Mouse (Mus musculus) heart, embryonic 13.5 days (tissue): Measurements from ENCODE around the gene Ptges3. TPM values are rescaled to one million over a fixed set of nuclear protein-coding genes. Genes with fewer than 3 reads are reported as not detected.
A peak's percentile ranks its signal among the peaks of the same experiment; 100 is the strongest.

Source experiments
- ATAC-seq: fragments of 200-750 bp; cut with Nextera tagmentation; 2 replicates; pipeline ENCODE4 v1.8.0; 2017; ENCODE audit warnings: moderate TSS enrichment; ENCODE audit not compliant: insufficient number of reproducible peaks, low FRiP score, low TSS enrichment; ENCODE audit errors: extremely low read depth
- H3K27ac ChIP-seq: fragments of 300-500 bp; sonication (generic); replicated peaks from 2 replicates; pipeline ENCODE4 v1.5.1; 2015; ENCODE audit warnings: moderate library complexity, mild to moderate bottlenecking, inconsistent platforms
- H3K27me3 ChIP-seq: fragments of 300-500 bp; sonication (generic); replicated peaks from 2 replicates; pipeline ENCODE4 v1.6.1; 2015; ENCODE audit warnings: mild to moderate bottlenecking, inconsistent platforms
- H3K36me3 ChIP-seq: fragments of 300-500 bp; sonication (generic); 2 replicates; pipeline ENCODE4 v1.6.1; 2015; ENCODE audit warnings: mild to moderate bottlenecking, inconsistent platforms
- H3K4me1 ChIP-seq: fragments of 300-500 bp; sonication (generic); 2 replicates; pipeline ENCODE4 v1.6.1; 2015; ENCODE audit warnings: inconsistent platforms
- H3K4me2 ChIP-seq: fragments of 300-500 bp; sonication (generic); 2 replicates; pipeline ENCODE4 v1.6.1; 2015; ENCODE audit warnings: inconsistent platforms, mild to moderate bottlenecking, moderate library complexity
- H3K4me3 ChIP-seq: fragments of 300-500 bp; sonication (generic); 2 replicates; pipeline ENCODE4 v1.5.1; 2015; ENCODE audit warnings: moderate library complexity, mild to moderate bottlenecking, inconsistent platforms
- H3K9ac ChIP-seq: fragments of 300-500 bp; sonication (generic); 2 replicates; pipeline ENCODE4 v1.6.1; 2015; ENCODE audit warnings: inconsistent platforms, mild to moderate bottlenecking, moderate library complexity
- H3K9me3 ChIP-seq: fragments of 300-500 bp; sonication (generic); 2 replicates; pipeline ENCODE4 v1.6.1; 2016; ENCODE audit warnings: inconsistent platforms
- WGBS: fragments of 180-500 bp; shearing (Covaris S2); methylation state at CpG from one replicate; pipeline ENCODE4 v1.1.7; 2015; ENCODE audit warnings: mixed read lengths; 5-methylcytosine and 5-hydroxymethylcytosine counted together
- polyA plus RNA-seq: library from polyadenylated mRNA; unstranded; fragments of >200 nt; fragmentation: Nextera tagmentation; extraction: Ambion mirVana; gene quantifications from 2 replicates; pipeline ENCODE4 v1.2.1, GENCODE M21; 2015

Gene Ptges3
- 301 and 338 TPM in 2 replicates for polyA plus RNA-seq

DNA sequence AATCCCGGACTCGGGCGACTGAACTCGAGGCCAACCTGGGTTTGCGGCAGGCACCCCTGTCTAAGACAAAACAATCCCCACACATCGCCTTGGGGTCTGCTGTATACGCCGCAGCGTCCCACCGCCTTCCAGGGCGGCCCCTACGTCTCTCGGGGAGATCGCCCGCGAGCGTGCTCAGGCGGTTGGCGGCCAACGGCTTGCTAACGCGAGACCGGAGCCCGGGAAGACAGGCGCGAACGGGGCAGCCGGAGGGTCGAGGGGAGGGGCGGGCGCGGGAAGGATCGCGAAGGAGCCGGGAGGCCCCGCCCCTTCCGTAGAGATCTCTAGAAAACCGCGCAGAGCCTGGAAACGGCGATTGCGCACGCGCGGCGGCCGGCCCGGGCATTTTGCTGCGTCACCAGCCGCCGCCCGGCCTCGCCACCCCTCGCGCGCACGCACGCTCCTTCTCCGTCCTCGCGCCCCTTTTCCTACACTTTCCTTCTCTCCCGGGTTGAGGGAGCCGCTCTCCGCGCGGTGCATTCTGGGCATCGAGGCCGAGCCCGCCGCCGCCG lies at the start of gene Ptges3:
Ptges3 (plus strand) TSS at position 354 of the 551 bp plus-strand sequence.
- peaks cover 23% of the 10 kb centered on the region for H3K36me3 ChIP-seq
- H3K4me3 ChIP-seq: peak within 1 kb of the TSS; percentile 86
- peak within 1 kb of the TSS; percentile 98 for H3K9ac ChIP-seq
- H3K27me3 ChIP-seq: no peaks in the 10 kb centered on the region
- H3K9me3 ChIP-seq: no peaks in the 10 kb centered on the region
- peak within 1 kb of the TSS; percentile 85 for H3K4me2 ChIP-seq
- WGBS: under 1% methylated on average over 60 of the region's 72 CpGs
- H3K4me1 ChIP-seq: peaks cover 43% of the 10 kb centered on the region
- H3K27ac ChIP-seq: peak within 1 kb of the TSS; percentile 99
- ATAC-seq: peak; percentile 88

DNA sequence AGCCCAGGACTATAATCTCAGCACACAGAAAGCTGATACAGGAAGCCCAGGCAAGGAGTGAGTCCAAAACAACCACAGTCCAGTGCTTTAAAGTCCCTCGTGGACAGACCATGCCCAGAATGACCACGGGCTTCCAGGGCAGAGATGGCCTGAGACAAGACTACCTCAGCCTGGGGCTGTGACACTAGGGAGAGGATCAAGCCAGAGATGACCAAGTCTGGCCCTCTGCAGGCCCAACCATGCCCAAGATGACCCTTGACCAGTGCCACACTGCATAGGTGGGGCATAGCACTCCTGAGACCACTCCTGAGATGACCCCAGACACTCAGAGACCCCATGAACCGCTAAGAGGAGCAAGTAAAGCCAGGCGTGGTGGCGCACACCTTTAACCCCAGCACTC lies 49.0 kb upstream of the Ptges3 start:
- Histone ChIP-seq H3K4me2 (no peak overlapping the region), H3K36me3 (no peaks in the 10 kb centered on the region), H3K27ac (no peak overlapping the region), H3K9me3 (no peaks in the 10 kb centered on the region), H3K27me3 (no peaks in the 10 kb centered on the region), H3K4me1 (0 out of 2 replicates have a peak, but pooled peaks cover 1% of the 10 kb centered on the region), H3K4me3 (no peak overlapping the region), H3K9ac (no peak overlapping the region)
- WGBS: 64% methylated on average over 5 of the region's 5 CpGs
- no peak for ATAC-seq

DNA sequence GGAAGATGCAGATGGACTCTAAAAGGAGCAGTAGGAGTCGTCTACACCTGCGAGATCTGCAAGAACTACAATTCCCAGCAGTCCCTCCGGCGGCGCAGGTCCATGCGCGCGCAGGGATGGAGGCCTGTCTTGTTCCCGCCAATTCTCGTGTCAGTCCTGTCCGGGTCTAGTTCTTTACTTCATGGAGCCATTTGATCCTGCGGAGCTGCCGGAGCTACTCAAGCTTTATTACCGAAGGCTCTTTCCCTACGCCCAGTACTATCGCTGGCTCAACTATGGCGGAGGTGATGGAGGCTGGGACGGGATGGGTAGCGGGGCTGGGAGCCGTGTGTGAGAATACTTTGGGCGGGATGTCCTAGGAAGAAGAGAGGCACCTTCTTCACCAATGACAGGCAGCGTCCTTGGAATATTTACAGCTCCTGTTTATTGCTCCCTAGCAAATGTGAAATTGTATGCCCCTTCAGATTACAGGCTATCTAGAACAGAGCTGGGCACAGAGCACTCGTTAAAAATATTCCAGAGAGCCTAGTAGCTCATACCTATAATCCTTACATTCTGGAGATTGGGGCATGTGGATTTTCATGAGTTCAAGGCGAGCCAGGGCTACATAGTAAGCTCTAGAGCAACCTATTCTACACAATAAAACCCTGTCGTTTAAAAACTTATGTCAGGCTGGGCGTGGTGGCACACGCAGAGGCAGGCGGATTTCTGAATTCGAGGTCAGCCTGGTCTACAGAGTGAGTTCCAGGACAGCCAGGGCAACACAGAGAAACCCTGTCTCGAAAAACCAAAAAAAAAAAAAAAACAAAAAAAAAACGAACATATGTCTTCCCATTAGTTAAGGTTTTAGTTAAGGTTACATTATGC lies 43.5 kb upstream of the Ptges3 start, which contains the start of gene Prim1:
Prim1 (plus strand) TSS at position 101 of the 867 bp plus-strand sequence.
- ATAC-seq: 0 out of 2 replicates have a peak, but pooled peaks have one; percentile 68
- WGBS: 8% methylated on average over 31 of the region's 31 CpGs
- H3K4me3 ChIP-seq: peak within 1 kb of the TSS; percentile 82

DNA sequence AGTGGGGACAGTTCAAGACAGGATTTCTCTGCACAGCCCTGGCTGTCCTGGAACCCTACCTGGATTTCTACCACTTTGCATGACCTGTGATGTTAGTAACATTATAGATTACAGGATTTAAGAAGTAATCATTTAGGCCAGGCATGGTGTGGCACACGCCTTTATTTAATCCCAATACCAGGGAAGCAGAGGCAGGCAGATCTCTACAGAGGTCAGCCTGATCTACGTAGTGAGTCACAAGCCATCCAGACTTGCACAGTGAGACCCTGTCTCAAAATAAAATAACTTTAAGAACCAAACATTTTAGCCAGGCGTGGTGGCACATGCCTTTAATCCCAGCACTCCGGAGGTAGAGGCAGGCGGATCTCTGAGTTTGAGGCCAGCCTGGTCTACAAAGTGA lies 36.6 kb upstream of the Ptges3 start:
- 96% methylated on average over 5 of the region's 5 CpGs for WGBS
- H3K4me3 ChIP-seq: no peak overlapping the region
- no peak overlapping the region for H3K4me2 ChIP-seq
- H3K9ac ChIP-seq: no peak overlapping the region
- peaks cover 6% of the 10 kb centered on the region; the same call in 1 of the 2 replicates for H3K4me1 ChIP-seq
- ATAC-seq: no peak
- H3K27ac ChIP-seq: no peak overlapping the region
- H3K36me3 ChIP-seq: peaks cover 91% of the 10 kb centered on the region
- H3K9me3 ChIP-seq: no peaks in the 10 kb centered on the region
- no peaks in the 10 kb centered on the region for H3K27me3 ChIP-seq

More for the DNA sequence above, 43.5 kb upstream of the Ptges3 start, which contains the start of gene Prim1:
- no peaks in the 10 kb centered on the region for H3K27me3 ChIP-seq
- peak within 1 kb of the TSS; percentile 85 for H3K9ac ChIP-seq
- peaks cover 25% of the 10 kb centered on the region for H3K36me3 ChIP-seq
- H3K9me3 ChIP-seq: no peaks in the 10 kb centered on the region
- peaks cover 13% of the 10 kb centered on the region for H3K4me1 ChIP-seq
- H3K4me2 ChIP-seq: peak within 1 kb of the TSS; percentile 78
- peak within 1 kb of the TSS; percentile 62; the same call in 1 of the 2 replicates for H3K27ac ChIP-seq

DNA sequence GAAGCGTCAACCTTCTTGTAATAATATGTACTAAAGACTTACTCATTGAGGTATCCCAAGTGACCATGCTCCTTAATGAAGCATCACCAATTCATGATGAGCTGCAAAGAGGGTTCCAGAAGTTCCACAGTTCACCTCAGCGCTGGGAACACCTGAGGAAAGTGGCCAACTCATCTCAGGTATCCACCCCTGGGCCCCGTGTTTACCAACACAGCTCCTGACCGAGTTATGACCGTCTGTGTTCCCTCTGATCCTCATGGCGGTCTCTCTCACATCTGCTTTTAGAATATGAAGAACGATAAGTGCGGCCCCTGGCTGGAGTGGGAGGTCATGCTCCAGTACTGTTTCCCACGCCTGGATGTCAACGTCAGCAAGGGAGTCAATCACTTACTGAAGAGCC lies 35.3 kb upstream of the Ptges3 start:
- no peak overlapping the region for H3K4me3 ChIP-seq
- H3K27me3 ChIP-seq: no peaks in the 10 kb centered on the region
- peaks cover 96% of the 10 kb centered on the region for H3K36me3 ChIP-seq
- peaks cover 6% of the 10 kb centered on the region; the same call in 1 of the 2 replicates for H3K4me1 ChIP-seq
- no peak overlapping the region for H3K9ac ChIP-seq
- H3K4me2 ChIP-seq: no peak overlapping the region
- no peak for ATAC-seq
- H3K27ac ChIP-seq: no peak overlapping the region
- no peaks in the 10 kb centered on the region for H3K9me3 ChIP-seq
- WGBS: 95% methylated on average over 10 of the region's 10 CpGs

DNA sequence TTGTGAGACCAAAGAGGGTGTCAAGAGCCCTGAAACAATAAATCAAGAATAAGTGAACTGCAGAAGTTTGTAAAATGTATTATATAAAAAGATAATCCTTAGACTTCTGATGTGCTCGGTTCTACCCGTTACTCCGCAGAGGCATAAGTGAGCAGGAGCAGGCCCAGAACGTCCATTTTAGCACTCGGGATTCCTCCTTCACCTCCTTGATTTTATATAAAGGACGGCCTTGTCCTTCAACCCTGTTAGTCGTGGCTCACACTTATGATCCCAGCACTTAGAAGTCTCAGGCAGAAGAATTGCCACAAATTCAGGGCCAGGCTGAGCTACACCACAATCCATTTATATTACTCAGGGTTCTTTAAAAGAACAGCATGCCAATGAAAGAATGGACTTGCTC lies 28.8 kb upstream of the Ptges3 start:
- Histone ChIP-seq H3K27me3 (no peaks in the 10 kb centered on the region), H3K9ac (no peak overlapping the region), H3K27ac (no peak overlapping the region), H3K9me3 (no peaks in the 10 kb centered on the region), H3K4me1 (peaks cover 5% of the 10 kb centered on the region), H3K4me3 (no peak overlapping the region), H3K4me2 (no peak overlapping the region), H3K36me3 (peaks cover 68% of the 10 kb centered on the region)
- no peak for ATAC-seq
- 84% methylated on average over 7 of the region's 7 CpGs for WGBS

DNA sequence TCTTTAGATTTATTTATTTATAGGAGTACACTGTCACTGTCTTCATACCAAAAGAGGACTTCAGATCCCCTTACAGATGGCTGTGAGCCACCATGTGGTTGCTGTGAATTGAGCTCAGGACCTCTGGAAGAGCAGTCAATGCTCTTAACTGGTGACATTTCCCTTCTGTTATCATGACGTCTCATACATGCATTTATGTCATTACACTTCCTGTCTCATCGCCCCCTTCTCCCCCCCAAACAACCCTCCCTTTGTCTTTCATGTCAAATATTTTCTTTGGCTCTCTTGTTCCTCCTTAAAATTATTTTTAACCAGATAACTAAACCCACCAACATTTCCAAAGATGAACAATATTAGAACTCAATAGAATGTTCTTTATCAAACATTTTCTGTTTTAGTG lies 27.9 kb upstream of the Ptges3 start:
- H3K4me3 ChIP-seq: no peak overlapping the region
- peaks cover 59% of the 10 kb centered on the region for H3K36me3 ChIP-seq
- H3K4me2 ChIP-seq: no peak overlapping the region
- no peaks in the 10 kb centered on the region for H3K9me3 ChIP-seq
- H3K27ac ChIP-seq: no peak overlapping the region
- peaks cover 5% of the 10 kb centered on the region for H3K4me1 ChIP-seq
- 59% methylated on average over 2 of the region's 2 CpGs for WGBS
- no peaks in the 10 kb centered on the region for H3K27me3 ChIP-seq
- ATAC-seq: no peak
- no peak overlapping the region for H3K9ac ChIP-seq

DNA sequence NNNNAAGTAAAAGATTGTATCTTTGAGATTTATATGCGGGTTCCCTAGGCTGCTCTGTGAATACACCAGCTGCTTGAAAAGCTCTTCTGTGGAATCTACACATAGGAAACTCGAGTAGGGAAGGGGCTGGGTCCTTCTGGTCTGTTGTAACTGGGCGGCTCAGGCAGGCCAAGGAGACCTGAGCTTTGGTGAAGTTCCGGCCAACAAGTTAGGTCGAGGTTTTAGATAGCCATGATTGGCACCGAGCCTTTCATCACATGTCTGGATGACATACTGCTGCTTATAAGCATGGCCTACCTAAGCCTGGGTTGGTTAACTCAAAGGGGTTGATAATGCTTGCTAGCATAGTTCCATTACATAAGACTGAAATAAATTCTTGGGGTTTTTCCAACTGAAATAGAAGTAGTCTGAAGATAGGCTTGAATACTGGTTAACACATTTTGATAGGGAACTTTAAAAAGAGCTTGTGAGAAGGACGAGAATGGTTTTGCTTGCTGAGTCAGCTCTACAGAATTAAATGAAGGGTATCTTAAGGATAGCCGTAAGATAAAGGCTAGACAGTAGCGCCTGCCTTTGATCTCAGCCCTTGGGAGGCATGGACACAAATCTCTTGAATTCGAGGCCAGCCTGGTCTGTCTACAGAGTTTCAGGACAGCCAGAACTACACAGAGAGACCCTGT lies 21.9 kb upstream of the Ptges3 start:
- H3K4me3 ChIP-seq: peak overlapping the region; percentile 68
- H3K27ac ChIP-seq: peak overlapping the region; percentile 98
- H3K36me3 ChIP-seq: peaks cover 42% of the 10 kb centered on the region
- H3K27me3 ChIP-seq: no peaks in the 10 kb centered on the region
- H3K9ac ChIP-seq: peak overlapping the region; percentile 100
- no peaks in the 10 kb centered on the region for H3K9me3 ChIP-seq
- peaks cover 58% of the 10 kb centered on the region for H3K4me1 ChIP-seq
- ATAC-seq: 0 out of 2 replicates have a peak, but pooled peaks have one; percentile 8
- under 1% methylated on average over 10 of the region's 10 CpGs for WGBS
- peak overlapping the region; percentile 75 for H3K4me2 ChIP-seq

DNA sequence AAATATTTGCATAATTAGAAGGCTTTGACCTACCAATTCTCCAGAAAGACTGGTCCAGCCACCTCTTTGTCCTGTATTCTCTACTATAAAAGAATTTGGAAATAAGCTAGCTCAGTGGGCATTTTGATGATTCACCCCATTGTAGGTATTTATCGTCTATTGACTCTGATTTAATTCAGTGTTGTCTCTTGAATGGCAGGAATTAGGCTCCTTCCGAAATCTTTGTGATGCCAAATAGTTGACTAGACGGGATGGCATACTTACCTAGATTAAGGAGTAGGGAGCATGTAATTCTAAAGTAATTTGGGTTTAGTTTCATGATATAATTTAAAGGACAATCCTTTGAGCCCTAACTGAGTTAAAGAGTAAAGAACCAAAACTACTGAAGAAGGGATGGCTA lies 20.8 kb upstream of the Ptges3 start:
- Histone ChIP-seq H3K27ac (no peak overlapping the region), H3K9ac (peak overlapping the region; percentile 60), H3K36me3 (peaks cover 52% of the 10 kb centered on the region), H3K27me3 (no peaks in the 10 kb centered on the region), H3K4me1 (peaks cover 68% of the 10 kb centered on the region), H3K4me3 (peak overlapping the region; percentile 68; the same call in 1 of the 2 replicates), H3K4me2 (peak overlapping the region; percentile 75), H3K9me3 (no peaks in the 10 kb centered on the region)
- WGBS: 81% methylated on average over 3 of the region's 3 CpGs
- ATAC-seq: no peak

DNA sequence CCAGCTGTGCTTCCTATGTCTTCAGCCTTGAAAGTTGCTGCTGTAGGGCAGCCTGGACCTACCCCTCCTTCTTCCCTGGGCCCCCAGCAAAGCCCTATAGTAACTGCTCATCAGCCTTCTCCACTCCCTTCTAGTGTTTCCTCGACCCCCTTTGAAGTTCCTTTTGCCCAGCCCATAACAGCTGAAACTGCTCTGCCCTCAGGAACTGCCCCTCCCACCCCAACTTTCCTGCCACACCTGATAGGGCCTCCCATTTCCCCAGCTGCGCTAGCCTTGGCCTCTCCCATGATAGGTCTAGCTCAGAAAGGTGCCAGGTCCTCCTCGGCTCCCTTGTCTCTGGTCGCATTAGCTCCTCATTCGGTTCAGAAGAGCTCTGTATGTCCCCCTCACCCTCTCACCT lies 19.6 kb upstream of the Ptges3 start:
- 37% methylated on average over 5 of the region's 5 CpGs for WGBS
- no peak for ATAC-seq
- Histone ChIP-seq H3K4me3 (0 out of 2 replicates have a peak overlapping the region, but pooled peaks have one; percentile 68), H3K4me1 (peaks cover 80% of the 10 kb centered on the region), H3K4me2 (peak overlapping the region; percentile 75), H3K9me3 (no peaks in the 10 kb centered on the region), H3K36me3 (peaks cover 64% of the 10 kb centered on the region), H3K9ac (peak overlapping the region; percentile 60), H3K27me3 (no peaks in the 10 kb centered on the region), H3K27ac (peak overlapping the region; percentile 18; the same call in 1 of the 2 replicates)

DNA sequence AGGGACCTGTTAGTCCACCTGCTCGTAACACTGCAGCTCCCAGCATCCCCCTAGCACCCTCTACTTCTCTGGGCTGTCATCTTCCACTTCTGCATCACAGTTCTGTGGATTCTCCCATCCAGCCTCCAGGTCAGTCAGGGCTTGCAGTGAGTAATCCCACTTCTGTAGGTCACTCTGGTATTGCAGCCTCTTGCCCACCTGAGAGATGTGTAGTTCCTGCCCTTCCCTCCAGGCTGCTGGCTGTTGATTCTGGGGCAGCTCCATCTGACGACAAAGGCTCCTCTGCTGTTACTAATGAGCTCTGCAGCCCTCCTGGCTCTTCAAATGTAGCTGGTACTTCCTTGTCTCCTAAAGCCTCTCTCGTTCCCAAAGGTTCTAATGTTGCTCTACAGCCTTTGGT lies 18.9 kb upstream of the Ptges3 start:
- Histone ChIP-seq H3K27me3 (no peaks in the 10 kb centered on the region), H3K4me2 (no peak overlapping the region), H3K4me3 (no peak overlapping the region), H3K36me3 (peaks cover 71% of the 10 kb centered on the region), H3K27ac (no peak overlapping the region), H3K9me3 (no peaks in the 10 kb centered on the region), H3K4me1 (peaks cover 83% of the 10 kb centered on the region), H3K9ac (peak overlapping the region; percentile 60)
- ATAC-seq: no peak
- 56% methylated on average over 3 of the region's 3 CpGs for WGBS
